Mouse (Mus musculus) CH12F3 (cell line): Measurements from ENCODE around the gene Saxo1.

Source experiments
- in situ Hi-C: fragments of 300-500 bp; cut with MboI; formaldehyde crosslinking; loops from 2 replicates; pipeline ENCODE4 v1.14.3; 2020; ENCODE audit warnings: low sequenced_read_pairs

The Saxo1 gene

DNA sequence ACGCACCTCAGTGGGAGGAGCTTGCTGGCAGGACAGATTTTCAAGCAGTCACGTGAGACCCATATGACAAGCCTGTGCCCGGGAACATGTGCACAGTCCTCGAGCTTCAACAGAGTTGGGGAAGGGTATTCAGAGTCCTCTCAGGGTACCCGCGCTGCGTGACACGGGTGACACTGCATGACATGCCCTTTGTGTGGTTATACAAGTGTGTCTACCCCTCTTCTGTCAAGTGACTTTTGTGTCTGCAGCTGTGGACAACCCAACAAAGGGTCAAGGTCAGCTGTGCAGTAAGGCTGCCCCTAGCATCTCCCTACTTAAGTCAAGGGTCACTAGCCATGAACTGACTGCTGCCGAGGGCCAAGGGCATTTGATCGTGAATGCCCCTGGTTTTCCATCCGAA, 131.6 kb downstream of the Saxo1 start:
- in situ Hi-C loops = no loop called here

DNA sequence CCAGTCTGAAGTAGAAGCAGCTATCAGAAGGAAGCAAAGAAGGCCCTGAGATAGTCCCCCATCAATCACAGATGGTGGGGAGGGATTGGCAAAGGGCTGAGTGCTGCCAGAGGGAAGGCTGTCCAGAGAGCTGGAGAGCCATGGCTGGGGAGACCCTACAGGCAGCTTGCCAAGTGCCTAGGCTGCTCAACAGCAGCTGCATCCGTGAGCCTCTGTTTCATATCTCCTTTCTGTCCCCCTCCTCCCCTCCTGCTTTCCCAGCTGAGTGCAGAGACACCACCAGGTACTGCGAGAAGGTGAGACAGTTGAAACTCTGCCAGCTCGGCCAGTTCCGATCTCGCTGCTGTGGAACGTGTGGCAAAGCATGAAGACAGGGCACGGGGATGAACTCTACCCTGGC, 132.5 kb downstream of the Saxo1 start:
- in situ Hi-C loops = no loop called here

DNA sequence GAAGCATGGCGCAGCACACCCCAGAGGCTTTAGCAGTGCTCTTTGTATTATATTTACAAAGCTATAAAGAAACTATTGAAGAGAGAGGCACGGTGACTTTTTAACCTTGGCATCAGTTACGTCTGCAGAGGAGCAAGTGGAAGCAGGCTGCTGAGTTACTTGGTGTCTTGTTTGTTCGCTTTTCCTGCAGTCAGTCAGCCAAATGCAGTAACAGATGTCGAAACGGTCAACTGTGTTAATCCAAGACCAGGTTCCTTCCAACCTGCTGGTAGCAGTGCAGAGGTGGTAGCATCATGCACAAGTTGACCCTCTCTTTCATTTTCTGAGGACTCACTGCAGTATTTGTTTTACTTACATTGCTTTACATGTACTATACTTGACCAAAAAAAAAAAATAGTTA, 135.5 kb downstream of the Saxo1 start:
- in situ Hi-C loops = no loop called here

DNA sequence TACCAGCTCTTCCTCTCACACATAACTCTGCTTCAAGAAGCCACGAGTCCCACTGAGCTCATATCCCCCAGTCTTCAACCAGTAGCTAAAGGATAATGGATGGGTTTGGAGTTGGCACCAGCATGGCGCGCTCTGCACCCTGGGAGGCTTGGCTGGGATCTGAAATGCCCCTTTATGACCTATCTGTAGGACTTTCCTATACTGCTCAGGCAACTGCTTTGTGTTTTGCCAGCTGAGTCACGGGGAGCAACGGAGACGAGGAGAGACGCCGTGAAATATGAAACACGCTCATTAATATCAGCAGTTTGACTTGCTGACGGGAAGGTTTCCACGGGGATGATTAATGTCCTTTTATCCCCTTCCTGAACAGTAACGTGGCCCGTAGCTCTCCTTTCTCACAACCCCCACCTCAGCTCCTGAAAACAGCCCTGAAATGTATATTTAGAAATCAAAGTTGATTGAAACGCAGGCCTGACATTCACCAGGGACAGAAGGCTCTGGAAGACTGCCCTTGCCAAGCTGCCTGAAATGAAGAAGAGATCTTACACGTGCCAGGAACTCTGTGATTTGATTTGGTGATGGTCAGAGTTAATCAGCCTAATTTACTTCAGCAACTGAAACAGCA, 141.6 kb downstream of the Saxo1 start:
- in situ Hi-C loops = no loop called here

- in situ Hi-C loops = no loop called here
Measured at GRCm38 (mm10) chr4:86413388-86413787, 144.7 kb downstream of the Saxo1 start.

- in situ Hi-C loops = no loop called here
Measured at GRCm38 (mm10) chr4:86410946-86411345, 147.2 kb downstream of the Saxo1 start.

- in situ Hi-C loops = no loop called here
Measured at GRCm38 (mm10) chr4:86408421-86408820, 149.7 kb downstream of the Saxo1 start.

DNA sequence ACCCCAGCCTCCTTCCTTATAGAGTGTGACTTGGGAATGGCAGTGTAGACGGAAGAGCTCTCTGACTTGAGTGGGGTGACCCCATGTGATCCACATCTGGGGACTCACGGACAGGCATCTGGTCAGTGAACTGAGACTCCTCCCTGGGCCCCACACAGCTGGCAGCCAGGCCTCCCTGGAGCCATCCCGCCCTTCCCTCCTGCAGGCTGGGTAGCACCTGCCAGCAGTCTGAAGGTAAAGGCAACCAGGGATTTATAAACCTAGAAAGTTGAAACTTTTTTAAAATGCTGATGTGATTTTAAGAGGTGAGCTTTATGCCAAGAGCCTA, 151.0 kb downstream of the Saxo1 start:
- in situ Hi-C loops = no loop called here

- in situ Hi-C loops = no loop called here
Measured at GRCm38 (mm10) chr4:86406501-86407199, 151.5 kb downstream of the Saxo1 start.

- in situ Hi-C loops = no loop called here
Measured at GRCm38 (mm10) chr4:86401116-86401515, 157.0 kb downstream of the Saxo1 start.

GRCm38 (mm10) chr4:86397470-86397869, 160.7 kb downstream of the Saxo1 start:
- in situ Hi-C loops = no loop called here

GRCm38 (mm10) chr4:86396672-86397288, 161.3 kb downstream of the Saxo1 start:
- in situ Hi-C loops = no loop called here

- in situ Hi-C loops = no loop called here
Measured at GRCm38 (mm10) chr4:86395636-86396035, 162.5 kb downstream of the Saxo1 start.
